Mouse (Mus musculus) heart, adult 11 months (tissue): ENCODE measurements around the gene Ubl4b.

ENCODE experiments used
- DNase-seq: peaks from one replicate; pipeline ENCODE4 v3.0.0; 2022

The Ubl4b gene

DNA sequence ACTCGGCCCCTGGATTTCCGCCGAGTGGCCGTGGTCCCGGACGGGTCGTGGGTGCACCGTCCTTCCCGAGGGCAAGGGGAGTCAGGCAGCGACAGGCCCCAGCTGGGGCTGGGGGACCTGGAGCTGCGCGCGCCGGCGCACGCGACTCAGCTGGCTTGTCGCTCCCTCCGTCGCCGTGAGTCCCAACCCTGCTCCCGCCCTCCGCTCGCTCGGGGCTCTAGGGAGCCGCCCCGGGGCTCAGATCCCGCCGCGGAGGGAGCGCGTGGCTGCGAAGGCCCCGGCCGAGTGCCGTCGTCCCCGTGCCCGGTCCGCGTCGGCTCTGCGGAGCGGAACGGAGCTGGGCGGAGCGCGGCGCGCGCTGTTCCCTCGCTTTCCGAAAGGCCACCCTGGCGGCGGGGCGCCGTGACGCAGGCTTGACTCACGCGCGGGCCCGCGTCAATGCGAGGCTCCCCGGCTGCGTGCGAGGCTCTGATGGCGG, 37.2 kb downstream of the Ubl4b start, which contains the start of gene Slc6a17:
Gene Slc6a17 (minus strand): TSS at position 388 of the 478 bp plus-strand sequence.
- no peak for DNase-seq

DNA sequence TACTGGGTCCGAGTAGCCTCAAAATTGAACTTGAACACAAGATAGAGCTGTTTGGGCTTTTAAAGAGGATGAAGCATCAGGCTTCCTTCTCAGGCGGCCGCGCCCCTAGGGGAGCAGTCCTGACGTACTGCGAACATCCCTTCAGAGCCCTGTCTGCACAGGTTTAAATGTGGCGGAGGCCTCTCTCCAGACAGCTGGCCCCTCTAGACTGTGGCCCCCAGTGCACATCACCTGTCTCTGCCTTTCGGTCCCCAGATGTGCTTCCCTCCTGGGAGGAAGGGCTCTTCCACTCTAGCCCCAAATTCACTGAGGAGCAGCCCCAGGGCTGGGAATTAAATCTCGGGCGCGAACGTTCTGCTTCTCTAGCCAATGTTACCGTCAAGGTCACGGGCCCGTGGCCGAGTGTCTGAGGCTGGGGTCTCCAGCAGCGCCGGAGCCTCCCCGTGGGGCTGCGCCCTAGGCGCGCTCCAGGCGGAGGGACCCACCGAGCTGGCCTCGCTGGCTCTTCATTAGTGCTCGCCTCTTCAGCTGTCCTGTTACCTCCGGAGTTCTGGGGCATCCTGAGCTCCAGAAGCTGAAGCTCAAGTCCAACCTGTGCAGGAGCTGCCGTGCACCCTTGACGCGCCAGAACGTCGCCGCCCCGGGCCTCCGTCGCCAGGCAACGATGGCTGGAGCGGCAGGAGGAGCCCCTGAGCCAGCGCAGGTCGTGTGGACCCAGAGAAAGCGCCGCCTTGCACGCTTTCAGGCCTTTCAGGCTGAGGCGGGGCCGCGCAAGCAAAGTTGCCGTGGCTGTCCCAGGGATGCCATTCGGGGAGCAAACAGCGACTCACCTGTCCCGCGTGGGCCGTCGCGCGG, 37.9 kb downstream of the Ubl4b start:
- no peak for DNase-seq

DNA sequence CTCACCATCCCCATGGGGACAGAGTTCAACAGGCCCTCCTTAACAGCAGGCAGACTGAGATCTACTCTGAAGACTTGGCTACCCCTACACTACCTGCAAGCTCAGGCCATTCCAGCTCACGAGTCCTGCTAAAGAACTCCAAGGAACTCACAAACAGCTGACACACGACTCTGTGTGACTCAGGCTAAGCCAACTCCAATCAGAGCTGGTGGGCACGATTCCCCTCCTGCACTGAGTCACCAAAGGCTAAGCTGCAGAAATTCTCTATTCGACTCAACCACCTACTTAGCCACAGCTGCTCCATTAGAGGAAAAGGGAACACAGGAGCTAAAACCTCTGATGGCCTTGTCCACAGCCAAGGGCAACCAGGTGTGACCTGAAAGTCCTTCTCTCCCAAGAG, 38.9 kb downstream of the Ubl4b start:
- no peak for DNase-seq

DNA sequence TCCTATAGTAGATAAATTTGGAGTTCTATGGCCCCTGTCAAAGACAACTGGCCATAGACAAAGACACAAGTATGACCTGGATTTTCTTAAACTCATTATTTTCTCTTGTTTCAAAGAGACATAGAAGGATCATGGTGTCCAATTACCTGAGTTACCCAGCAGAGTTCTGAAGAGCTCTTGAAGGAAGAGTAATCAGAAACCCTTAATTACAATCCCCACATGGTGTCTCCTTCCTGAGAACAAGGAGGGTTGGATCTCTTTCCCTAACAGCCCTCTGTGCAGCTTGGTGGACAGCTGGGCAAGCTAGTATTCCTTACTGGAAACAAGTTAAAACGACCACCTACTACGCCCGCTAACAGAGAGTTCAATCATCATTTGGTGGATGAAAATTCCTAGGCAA, 43.5 kb downstream of the Ubl4b start:
- DNase-seq = no peak

DNA sequence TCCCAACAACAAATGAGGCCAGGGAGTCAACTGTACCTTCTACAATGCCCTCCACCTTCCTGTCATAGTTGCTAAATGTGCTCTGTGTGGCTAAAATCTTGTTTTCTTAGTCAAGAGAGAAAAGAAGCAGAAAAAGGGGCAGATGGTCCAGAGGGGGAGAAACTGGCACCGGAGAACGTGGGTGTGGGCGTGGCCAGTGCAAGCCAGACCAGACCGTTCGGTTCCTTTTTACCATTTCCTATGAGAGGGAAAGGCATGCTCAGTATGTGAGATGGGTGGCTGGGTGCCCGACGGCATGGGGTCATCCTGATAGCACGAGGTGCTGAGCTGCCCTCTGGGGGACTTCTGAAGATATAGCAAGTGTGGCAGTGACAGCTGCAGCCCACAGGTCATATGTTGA, 46.2 kb downstream of the Ubl4b start:
- no peak for DNase-seq

DNA sequence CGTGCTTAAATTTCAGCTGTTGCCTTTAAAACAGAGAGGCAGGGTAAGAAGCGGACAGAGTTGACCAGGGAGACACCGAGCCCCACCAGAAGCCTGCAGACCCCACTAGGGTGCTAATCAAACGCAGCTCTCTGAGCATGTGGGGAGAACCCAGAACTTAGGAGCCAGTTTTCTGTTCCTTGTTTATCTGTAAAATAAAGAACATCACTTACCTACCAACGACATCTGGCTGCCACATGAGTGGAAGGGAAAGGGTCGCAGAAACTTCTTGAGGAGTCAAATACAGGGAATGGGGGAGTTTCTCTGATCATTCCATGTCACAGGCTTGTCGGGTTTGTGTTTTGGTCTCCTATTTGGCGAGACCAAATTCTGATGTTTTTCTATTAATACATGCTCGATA, 46.9 kb downstream of the Ubl4b start:
- no peak for DNase-seq

DNA sequence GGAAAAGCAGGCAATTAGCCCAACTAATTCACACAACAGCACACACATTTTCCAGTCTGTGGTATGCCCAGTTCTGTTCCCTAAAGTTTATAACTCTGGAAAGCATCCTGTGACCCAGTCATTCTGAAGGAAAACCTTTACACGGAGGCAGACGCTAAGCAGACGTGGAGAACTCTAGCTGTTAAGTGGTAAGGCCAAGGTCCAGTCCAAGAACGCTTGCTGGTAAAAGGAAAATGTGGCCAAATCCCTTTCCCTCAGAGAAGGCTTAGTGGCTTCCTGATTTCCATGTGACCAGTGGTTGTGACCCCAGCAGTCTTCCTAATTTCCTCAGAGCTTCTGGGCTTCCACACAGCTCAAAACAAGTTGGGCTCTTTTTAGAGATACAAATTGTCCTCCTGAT, 48.3 kb downstream of the Ubl4b start:
- DNase-seq = no peak

DNA sequence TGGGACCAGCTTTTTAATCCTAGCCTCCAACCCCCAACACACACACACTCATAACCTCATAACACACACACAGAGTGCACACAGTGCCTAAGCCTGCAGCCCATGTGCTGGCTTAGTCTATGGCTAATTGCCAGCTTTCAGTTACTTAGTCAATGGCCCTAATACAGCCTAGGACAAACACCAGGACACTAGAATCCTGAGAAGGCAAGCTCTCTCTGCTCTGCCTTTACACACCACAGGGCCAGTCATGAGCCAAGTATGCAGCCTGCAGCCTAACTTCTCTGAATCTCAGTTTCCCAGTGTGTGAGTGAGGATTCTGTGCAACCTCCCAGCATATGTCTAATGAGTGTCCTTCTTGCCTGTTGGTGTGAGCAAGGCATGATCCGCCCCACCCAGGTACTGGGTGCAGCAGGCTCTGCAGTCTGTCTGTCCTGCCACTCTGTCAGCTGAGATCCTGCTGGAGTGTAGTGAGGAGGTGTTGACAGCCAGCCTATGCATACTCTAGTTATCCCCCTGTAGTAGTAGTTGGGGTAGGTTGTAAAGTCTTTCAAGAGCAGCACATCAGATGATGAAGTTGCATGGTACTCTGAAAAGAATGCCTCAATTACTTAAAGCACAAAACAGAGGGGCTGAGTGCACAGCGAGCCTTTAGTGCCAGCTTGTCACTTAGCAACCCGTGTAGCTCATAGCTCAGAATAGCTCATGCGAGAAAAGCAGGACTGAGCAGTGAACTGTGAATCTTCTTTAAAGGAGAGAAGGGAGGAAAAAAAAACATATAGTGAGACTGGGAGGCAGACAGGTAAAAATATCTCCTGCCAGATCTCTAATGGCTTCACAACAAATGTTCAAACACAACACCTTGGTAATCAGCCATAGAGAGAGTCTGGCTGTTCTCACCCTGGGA, 49.2 kb downstream of the Ubl4b start:
- no peak for DNase-seq

DNA sequence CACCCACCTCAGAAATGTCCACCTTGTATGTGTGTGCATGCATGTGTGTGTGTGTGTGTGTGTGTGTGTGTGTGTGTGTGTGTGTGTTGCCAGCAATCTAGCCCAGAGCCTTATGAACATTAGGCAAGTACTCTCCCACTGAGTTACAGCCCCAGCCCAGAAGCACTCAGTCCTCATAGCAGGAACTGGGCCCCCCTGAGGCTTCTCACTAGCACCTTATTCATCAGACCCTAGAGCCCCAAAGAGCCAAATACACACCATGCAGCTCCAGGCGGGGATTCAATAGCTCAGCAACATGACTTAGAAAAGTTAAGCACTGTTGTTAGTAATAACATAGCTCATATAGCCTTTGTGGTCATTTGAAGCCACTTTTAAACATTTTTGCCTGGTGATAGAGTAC, 50.3 kb downstream of the Ubl4b start:
- no peak for DNase-seq

DNA sequence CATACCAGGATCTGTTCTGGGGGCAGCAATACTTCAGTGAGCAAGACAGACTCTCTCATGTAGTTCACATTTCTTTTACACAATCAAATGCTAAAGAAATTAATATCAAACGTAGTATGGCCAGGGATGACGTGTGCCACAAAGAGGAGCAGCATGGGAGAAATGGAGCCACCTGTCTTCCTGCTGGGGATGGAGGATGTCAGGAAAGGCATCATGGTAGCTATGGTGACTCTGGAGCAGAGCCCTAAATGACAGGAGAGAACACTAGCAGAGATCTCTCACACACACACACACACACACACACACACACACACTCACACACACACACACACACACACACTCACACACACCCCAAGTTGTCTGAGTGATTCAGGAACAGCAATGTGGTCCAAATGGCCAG, 51.2 kb downstream of the Ubl4b start:
- no peak for DNase-seq
